ENCODE assay signal across 9 mouse cellular contexts in genomic region chr3:86550301-86551010, GRCm38 (mm10). TPM values are rescaled to one million over a fixed set of nuclear protein-coding genes. Genes with fewer than 3 reads are reported as not detected.
DNase-seq lines count a peak whose midpoint lies in the region; ATAC-seq lines count a peak whose summit lies in the region.
"Had no signal": no experiment of that assay in that cellular context is flagged by ENCODE, and none has a peak within 500 bp of the region (broad histone marks: within the 10 kb centered on the region; RNA-seq: fewer than 3 reads in every experiment).

No protein-coding gene starts in this region.

- no peaks in the 10 kb centered on the region for H3K36me3 ChIP-seq in kidney, embryonic 15.5 days
- H3K36me3 ChIP-seq in hindbrain, embryonic 14.5 days (replicated peaks; ENCODE audit: control insufficient read depth, insufficient read depth): no peaks in the 10 kb centered on the region
- H3K36me3 ChIP-seq in neural tube, embryonic 11.5 days (ENCODE audit: control insufficient read depth, insufficient read depth, low read length): no peaks in the 10 kb centered on the region

- H3K27me3 ChIP-seq in kidney, embryonic 15.5 days: peaks cover 75% of the 10 kb centered on the region
- H3K27me3 ChIP-seq in hindbrain, embryonic 14.5 days (ENCODE audit: control insufficient read depth, insufficient read depth, low read length): peaks cover 15% of the 10 kb centered on the region
- H3K27me3 ChIP-seq in neural tube, embryonic 11.5 days (ENCODE audit: control insufficient read depth, insufficient read depth, low read length): peaks cover 32% of the 10 kb centered on the region

- 2% methylated on average over 22 of the region's 22 CpGs for whole genome bisulfite sequencing in kidney, embryonic 15.5 days
- 4% methylated on average over 22 of the region's 22 CpGs for WGBS in hindbrain, embryonic 14.5 days
- WGBS in neural tube, embryonic 11.5 days: 3% methylated on average over 22 of the region's 22 CpGs

- H3K4me1 ChIP-seq in kidney, embryonic 15.5 days: peaks cover 28% of the 10 kb centered on the region
- H3K4me1 ChIP-seq in hindbrain, embryonic 14.5 days (replicated peaks; ENCODE audit: control insufficient read depth, insufficient read depth, low read length): peaks cover 24% of the 10 kb centered on the region; the same call in 1 of the 2 replicates
- H3K4me1 ChIP-seq in neural tube, embryonic 11.5 days (ENCODE audit: control insufficient read depth, insufficient read depth, low read length): peaks cover 15% of the 10 kb centered on the region

- H3K4me3 ChIP-seq in kidney, embryonic 15.5 days (replicated peaks): no peak overlapping the region
- peak overlapping the region; percentile 27 for H3K4me3 ChIP-seq in hindbrain, embryonic 14.5 days (replicated peaks; ENCODE audit: low read length)
- no peak overlapping the region for H3K4me3 ChIP-seq in neural tube, embryonic 11.5 days (ENCODE audit: low read depth, low read length)

- DNase-seq in kidney, adult 9 months: no peak
- DNase-seq in embryo, embryonic 11 days: peak; percentile 84
- no peak for DNase-seq in hindbrain, embryonic 14.5 days (ENCODE audit: low spot score)
- peak; percentile 62 for DNase-seq in neural tube, embryonic 11.5 days (ENCODE audit: low spot score)
- DNase-seq in left cerebral cortex, postnatal 36 days (ENCODE audit: low spot score in 2 of 2): no peak
- no peak for DNase-seq in adrenal gland, adult 18-20 months (ENCODE audit: low spot score in 2 of 2)
- DNase-seq: right cerebral cortex, postnatal 25 days had no signal

- 0 out of 2 replicates have a peak overlapping the region, but pooled peaks have one; percentile 12 for H3K4me2 ChIP-seq in kidney, embryonic 15.5 days
- peak overlapping the region; percentile 59 for H3K4me2 ChIP-seq in hindbrain, embryonic 14.5 days (replicated peaks)
- peak overlapping the region; percentile 40 for H3K4me2 ChIP-seq in neural tube, embryonic 11.5 days (ENCODE audit: low read depth)

- ATAC-seq in kidney, embryonic 15.5 days (replicated peaks; ENCODE audit: low FRiP score): peak; percentile 59
- peak; percentile 25; the same call in 1 of the 2 replicates for ATAC-seq in hindbrain, embryonic 14.5 days (ENCODE audit: low FRiP score)
- peak; percentile 54 for ATAC-seq in neural tube, embryonic 11.5 days (ENCODE audit: insufficient read depth, low FRiP score, low TSS enrichment)
- no peak for ATAC-seq in erythroid progenitor cell, adult 5-6 weeks (replicated peaks; ENCODE audit: low FRiP score, poor library complexity, severe bottlenecking)

- no peak overlapping the region for H3K27ac ChIP-seq in kidney, embryonic 15.5 days
- H3K27ac ChIP-seq in hindbrain, embryonic 14.5 days: peak overlapping the region; percentile 89
- peak overlapping the region; percentile 69 for H3K27ac ChIP-seq in neural tube, embryonic 11.5 days (ENCODE audit: low read depth, low read length)

- intact Hi-C loops in left cerebral cortex, postnatal 36 days (cut with DNase I): no loop called here

- H3K9me3 ChIP-seq in kidney, embryonic 15.5 days (replicated peaks): no peaks in the 10 kb centered on the region
- H3K9me3 ChIP-seq in hindbrain, embryonic 14.5 days (ENCODE audit: control insufficient read depth, low read length): no peaks in the 10 kb centered on the region
- no peaks in the 10 kb centered on the region for H3K9me3 ChIP-seq in neural tube, embryonic 11.5 days (ENCODE audit: control insufficient read depth, low read length)

- no peak overlapping the region for H3K9ac ChIP-seq in kidney, embryonic 15.5 days
- H3K9ac ChIP-seq in hindbrain, embryonic 14.5 days: peak overlapping the region; percentile 65
- no peak overlapping the region for H3K9ac ChIP-seq in neural tube, embryonic 11.5 days (ENCODE audit: low read length)

RNA-seq across cellular contexts. Expression of gene Mab21l2, which starts 2.0 kb away (rescaled TPM):
- 2.0 and 2.6 TPM in 2 replicates for polyA plus RNA-seq in kidney, embryonic 15.5 days (2015; fragmentation: Nextera tagmentation; extraction: Ambion mirVana)
- 244 and 265 TPM in 2 replicates for polyA plus RNA-seq in hindbrain, embryonic 14.5 days (2014; fragmentation: Nextera tagmentation; extraction: Ambion mirVana)
- 93.4 and 98.3 TPM in 2 replicates for polyA plus RNA-seq in neural tube, embryonic 11.5 days (2014; fragmentation: Nextera tagmentation; extraction: Ambion mirVana)
- not detected in 2 replicates for total RNA-seq in erythroid progenitor cell, adult 5-6 weeks (2015; ENCODE audit: low replicate concordance)
- total RNA-seq in erythroid progenitor cell, adult 5-6 weeks (2017; ENCODE audit: low replicate concordance): 0.90 TPM in 1 of 2 replicates, not detected in the other
- not detected for total RNA-seq in left cerebral cortex, postnatal 36 days (2021)
- total RNA-seq in adrenal gland, adult 18-20 months (2021): 10 to 100 TPM in 1 of 2 experiments, 1 to 10 TPM in 1; 8.9 to 13.1 TPM

Comparison
In these comparisons a context has a peak if more than half of its experiments do, and no peak if none do; other contexts are left out.
1. DNase-seq: peak in embryo, embryonic 11 days (single experiment) and neural tube, embryonic 11.5 days (single experiment); none in kidney, adult 9 months (single experiment), hindbrain, embryonic 14.5 days (single experiment), left cerebral cortex, postnatal 36 days (0 of 2) and adrenal gland, adult 18-20 months (0 of 2).
2. RNA of gene Mab21l2, which starts 2.0 kb away (total RNA-seq): 8.9 to 13.1 TPM in adrenal gland, adult 18-20 months; not detected in left cerebral cortex, postnatal 36 days and 0.90 TPM in erythroid progenitor cell, adult 5-6 weeks; every median in the first group is over 4 times any median in the second.
3. Peak in every context shown above with its lines, with median percentiles within 50 percentile points of each other: H3K4me2 ChIP-seq.